Mouse (Mus musculus) myocyte (in vitro differentiated cells): ENCODE measurements around the gene 4930402H24Rik. TPM values are rescaled to one million over a fixed set of nuclear protein-coding genes. Genes with fewer than 3 reads are reported as not detected.
"Not testable (repeated sequence)": the region's sequence is repeated elsewhere in the genome, so short reads cannot be mapped to it uniquely, and the experiment has no call there.

Experiments
- H3K27me3 ChIP-seq: one replicate; pipeline ENCODE4 v1.6.1; 2011; ENCODE audit not compliant: control insufficient read depth, insufficient read depth, insufficient read length
- H3K36me3 ChIP-seq: one replicate; pipeline ENCODE4 v1.6.1; 2011; ENCODE audit not compliant: control insufficient read depth, insufficient read depth
- H3K4me2 ChIP-seq: one replicate; pipeline ENCODE4 v1.6.1; 2011; ENCODE audit warnings: low read depth, control low read depth
- H3K4me3 ChIP-seq: one replicate; pipeline ENCODE4 v1.5.1; 2011; ENCODE audit warnings: mild to moderate bottlenecking, control low read depth, moderate library complexity
- H3K79me2 ChIP-seq: one replicate; pipeline ENCODE4 v1.6.1; 2011; ENCODE audit not compliant: control insufficient read depth, insufficient read depth
- H3ac ChIP-seq: one replicate; pipeline ENCODE4 v1.6.1; 2011; ENCODE audit not compliant: control insufficient read depth, insufficient read length
- CEBPB ChIP-seq: IDR thresholded peaks from 2 replicates; pipeline ENCODE4 v1.6.1; 2011; ENCODE audit warnings: mild to moderate bottlenecking, moderate library complexity; ENCODE audit not compliant: poor library complexity, insufficient read depth, severe bottlenecking
- E2F4 ChIP-seq: IDR thresholded peaks from one replicate; pipeline ENCODE4 v1.6.1; 2011; ENCODE audit warnings: mild to moderate bottlenecking, control low read depth, moderate library complexity; ENCODE audit not compliant: insufficient read depth
- MAX ChIP-seq: IDR thresholded peaks from one replicate; pipeline ENCODE4 v1.6.1; 2011; ENCODE audit warnings: low read depth, mild to moderate bottlenecking, control low read depth
- MYOD1 ChIP-seq, 3 experiments: IDR thresholded peaks; one replicate each; pipeline ENCODE4 v1.6.1; 2011; ENCODE audit warnings: control low read depth in 2 of 3, low read depth in 2 of 3, mild to moderate bottlenecking in 2 of 3, moderate library complexity in 1 of 3; ENCODE audit not compliant: insufficient read length in 2 of 3, control insufficient read depth in 1 of 3
- MYOG ChIP-seq, 3 experiments: IDR thresholded peaks; one replicate each; pipeline ENCODE4 v1.6.1; 2011; ENCODE audit warnings: control low read depth in 2 of 3, low read depth in 2 of 3, mild to moderate bottlenecking in 2 of 3; ENCODE audit not compliant: insufficient read length in 2 of 3, control insufficient read depth in 1 of 3, insufficient read depth in 1 of 3
- POLR2A ChIP-seq: IDR thresholded peaks from one replicate; pipeline ENCODE4 v1.6.1; 2011; ENCODE audit warnings: low read depth, mild to moderate bottlenecking, control low read depth, moderate library complexity; ENCODE audit not compliant: insufficient read length
- POLR2AphosphoS2 ChIP-seq: IDR thresholded peaks from one replicate; pipeline ENCODE4 v1.6.1; 2011; ENCODE audit warnings: low read depth, control low read depth; ENCODE audit not compliant: insufficient read length
- REST ChIP-seq: IDR thresholded peaks from one replicate; pipeline ENCODE4 v1.6.1; 2011; ENCODE audit warnings: mild to moderate bottlenecking, control low read depth, moderate library complexity; ENCODE audit not compliant: insufficient read depth, insufficient read length
- SRF ChIP-seq: IDR thresholded peaks from one replicate; pipeline ENCODE4 v1.6.1; 2011; ENCODE audit warnings: low read depth; ENCODE audit not compliant: control insufficient read depth, insufficient read length
- TCF12 ChIP-seq: IDR thresholded peaks from one replicate; pipeline ENCODE4 v1.6.1; 2011; ENCODE audit warnings: mild to moderate bottlenecking, control low read depth; ENCODE audit not compliant: poor library complexity, insufficient read depth, severe bottlenecking
- TCF3 ChIP-seq: IDR thresholded peaks from one replicate; pipeline ENCODE4 v1.6.1; 2011; ENCODE audit warnings: low read depth, control low read depth; ENCODE audit not compliant: insufficient read length
- USF1 ChIP-seq: IDR thresholded peaks from one replicate; pipeline ENCODE4 v1.6.1; 2011; ENCODE audit warnings: low read depth, mild to moderate bottlenecking, control low read depth, moderate library complexity
- polyA plus RNA-seq: library from polyadenylated mRNA; unstranded; fragments of >200 nt; fragmentation: generic; extraction: Trizol; gene quantifications from one replicate; pipeline ENCODE4 v1.2.1, GENCODE M21; 2012; ENCODE audit warnings: missing spikeins

4930402H24Rik gene
- polyA plus RNA-seq, 1 experiment: 10.4 TPM

GRCm38 (mm10) chr2:130830236-130830635 lies 76.0 kb downstream of the 4930402H24Rik start:
- H3ac ChIP-seq: no peak overlapping the region
- no peaks in the 10 kb centered on the region for H3K27me3 ChIP-seq
- H3K4me3 ChIP-seq: no peak overlapping the region
- H3K79me2 ChIP-seq: peaks cover 18% of the 10 kb centered on the region
- no peaks in the 10 kb centered on the region for H3K36me3 ChIP-seq
- no peak overlapping the region for H3K4me2 ChIP-seq
- TF ChIP-seq CEBPB: no peak
- TF ChIP-seq TCF3: no peak
- no peak for TF ChIP-seq MAX
- no peak for TF ChIP-seq MYOD1 (IDR thresholded peaks at IDR 0.05; ENCODE audit: control insufficient read depth in 1 of 3, insufficient read length in 2 of 3, low read depth in 2 of 3)
- no peak for TF ChIP-seq MYOG (IDR thresholded peaks at IDR 0.05; ENCODE audit: control insufficient read depth in 1 of 3, insufficient read depth in 1 of 3, insufficient read length in 2 of 3, low read depth in 2 of 3)
- TF ChIP-seq POLR2AphosphoS2: no peak
- TF ChIP-seq E2F4: no peak
- no peak for TF ChIP-seq USF1
- no peak for TF ChIP-seq SRF
- no peak for TF ChIP-seq TCF12
- TF ChIP-seq REST: no peak
- no peak for TF ChIP-seq POLR2A

DNA sequence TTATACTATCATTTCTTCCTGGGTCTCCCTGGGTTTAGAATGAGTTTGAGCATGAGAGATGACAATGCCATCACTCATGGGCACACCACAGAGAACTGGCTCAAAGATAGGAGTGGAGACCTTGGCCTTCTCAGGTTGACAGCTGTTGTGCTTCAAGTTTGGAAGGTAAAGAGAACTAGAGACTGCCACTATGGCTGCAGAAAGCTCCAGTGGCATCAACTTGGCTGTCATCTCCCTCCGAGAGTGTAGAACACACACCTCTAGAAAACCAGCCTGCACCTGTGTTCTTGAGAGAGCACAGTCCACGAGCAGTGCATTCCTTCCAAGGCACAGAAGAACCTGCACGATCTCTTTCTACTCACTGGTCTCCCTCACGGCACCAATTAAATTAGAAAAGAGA lies 76.7 kb downstream of the 4930402H24Rik start:
- H3K79me2 ChIP-seq: peaks cover 18% of the 10 kb centered on the region
- no peaks in the 10 kb centered on the region for H3K27me3 ChIP-seq
- no peak overlapping the region for H3K4me2 ChIP-seq
- H3K4me3 ChIP-seq: no peak overlapping the region
- no peak overlapping the region for H3ac ChIP-seq
- H3K36me3 ChIP-seq: no peaks in the 10 kb centered on the region
- TF ChIP-seq POLR2AphosphoS2: no peak
- no peak for TF ChIP-seq CEBPB
- no peak for TF ChIP-seq E2F4
- no peak for TF ChIP-seq USF1
- TF ChIP-seq TCF12: no peak
- no peak for TF ChIP-seq MAX
- TF ChIP-seq MYOG (IDR thresholded peaks at IDR 0.05; ENCODE audit: control insufficient read depth in 1 of 3, insufficient read depth in 1 of 3, insufficient read length in 2 of 3, low read depth in 2 of 3): no peak
- no peak for TF ChIP-seq TCF3
- TF ChIP-seq REST: no peak
- no peak for TF ChIP-seq SRF
- no peak for TF ChIP-seq POLR2A
- TF ChIP-seq MYOD1 (IDR thresholded peaks at IDR 0.05; ENCODE audit: control insufficient read depth in 1 of 3, insufficient read length in 2 of 3, low read depth in 2 of 3): no peak

GRCm38 (mm10) chr2:130828668-130829067 lies 77.5 kb downstream of the 4930402H24Rik start:
- H3K79me2 ChIP-seq: peaks cover 18% of the 10 kb centered on the region
- no peak overlapping the region for H3ac ChIP-seq
- TF ChIP-seq MAX: no peak
- no peak for TF ChIP-seq E2F4
- no peak for TF ChIP-seq POLR2A
- TF ChIP-seq CEBPB: no peak
- TF ChIP-seq MYOG (IDR thresholded peaks at IDR 0.05; ENCODE audit: control insufficient read depth in 1 of 3, insufficient read depth in 1 of 3, insufficient read length in 2 of 3, low read depth in 2 of 3): no peak
- no peak for TF ChIP-seq POLR2AphosphoS2
- TF ChIP-seq TCF3: no peak
- TF ChIP-seq MYOD1 (IDR thresholded peaks at IDR 0.05; ENCODE audit: control insufficient read depth in 1 of 3, insufficient read length in 2 of 3, low read depth in 2 of 3): no peak
- TF ChIP-seq REST: no peak
- no peak for TF ChIP-seq USF1
- TF ChIP-seq TCF12: no peak
- no peak for TF ChIP-seq SRF
- H3K27me3 ChIP-seq: no peaks in the 10 kb centered on the region
- no peaks in the 10 kb centered on the region for H3K36me3 ChIP-seq
- no peak overlapping the region for H3K4me2 ChIP-seq
- H3K4me3 ChIP-seq: no peak overlapping the region

- H3K36me3 ChIP-seq, H3K4me3 ChIP-seq, H3ac ChIP-seq, H3K27me3 ChIP-seq, H3K4me2 ChIP-seq: not testable (repeated sequence)
- H3K79me2 ChIP-seq: peaks cover 18% of the 10 kb centered on the region
These were observed 78.1 kb downstream of the 4930402H24Rik start for GRCm38 (mm10) chr2:130828066-130828465.

GRCm38 (mm10) chr2:130827410-130827809 lies 78.8 kb downstream of the 4930402H24Rik start:
- peaks cover 18% of the 10 kb centered on the region for H3K79me2 ChIP-seq
- H3K36me3 ChIP-seq: no peaks in the 10 kb centered on the region

More at GRCm38 (mm10) chr2:130827410-130827809, 78.8 kb downstream of the 4930402H24Rik start:
- no peak overlapping the region for H3K4me2 ChIP-seq
- TF ChIP-seq E2F4: no peak
- no peak for TF ChIP-seq MAX
- TF ChIP-seq TCF12: no peak
- no peak for TF ChIP-seq SRF
- TF ChIP-seq MYOG (IDR thresholded peaks at IDR 0.05; ENCODE audit: control insufficient read depth in 1 of 3, insufficient read depth in 1 of 3, insufficient read length in 2 of 3, low read depth in 2 of 3): no peak
- TF ChIP-seq POLR2A: no peak
- TF ChIP-seq REST: no peak
- no peak for TF ChIP-seq CEBPB
- no peak for TF ChIP-seq MYOD1 (IDR thresholded peaks at IDR 0.05; ENCODE audit: control insufficient read depth in 1 of 3, insufficient read length in 2 of 3, low read depth in 2 of 3)
- no peak for TF ChIP-seq POLR2AphosphoS2
- TF ChIP-seq TCF3: no peak
- no peak for TF ChIP-seq USF1
- H3K27me3 ChIP-seq: no peaks in the 10 kb centered on the region
- H3ac ChIP-seq: no peak overlapping the region
- no peak overlapping the region for H3K4me3 ChIP-seq
